Mouse (Mus musculus) testis, postnatal 14 days (tissue): ENCODE data around the gene Dazl.
A peak's percentile ranks its signal among the peaks of the same experiment; 100 is the strongest.
"Not testable (repeated sequence)": the region's sequence is repeated elsewhere in the genome, so short reads cannot be mapped to it uniquely, and the experiment has no call there.

Experiments
- DNase-seq: peaks from one replicate; pipeline ENCODE4 v3.0.0; 2021; ENCODE audit warnings: low spot score

Dazl gene

DNA sequence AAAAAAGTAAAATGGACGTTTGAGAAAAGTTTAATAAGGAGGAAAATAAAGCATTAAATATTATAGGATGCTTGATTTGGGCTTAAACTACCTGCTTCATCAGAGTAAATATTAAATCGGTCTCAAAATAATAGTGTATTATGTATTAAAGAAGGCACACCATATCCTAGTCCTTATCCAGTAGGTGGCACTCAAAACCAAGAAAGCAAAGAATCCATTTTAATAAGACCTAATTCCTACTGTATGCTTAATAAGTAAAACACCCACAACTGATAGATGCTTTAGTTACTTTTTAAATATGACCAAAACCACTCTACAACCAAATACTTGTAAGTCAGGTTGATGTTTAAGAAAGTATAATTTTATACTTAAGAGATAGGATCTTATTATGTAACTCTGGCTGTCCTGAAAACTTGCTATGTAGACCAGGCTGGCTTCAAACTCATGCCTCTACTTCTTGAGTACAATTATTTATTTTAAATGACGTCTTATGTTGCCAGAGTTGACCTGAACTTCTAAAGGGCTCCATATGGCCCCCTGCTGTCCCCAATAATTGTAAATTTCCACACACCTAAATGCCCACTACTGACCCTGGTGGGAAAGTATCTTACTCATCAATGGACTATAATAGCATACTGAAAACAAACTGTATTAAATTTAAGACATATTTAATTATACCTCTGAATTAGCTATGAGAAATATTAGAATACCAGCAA lies 1.8 kb downstream of the Dazl start:
- no peak for DNase-seq

DNA sequence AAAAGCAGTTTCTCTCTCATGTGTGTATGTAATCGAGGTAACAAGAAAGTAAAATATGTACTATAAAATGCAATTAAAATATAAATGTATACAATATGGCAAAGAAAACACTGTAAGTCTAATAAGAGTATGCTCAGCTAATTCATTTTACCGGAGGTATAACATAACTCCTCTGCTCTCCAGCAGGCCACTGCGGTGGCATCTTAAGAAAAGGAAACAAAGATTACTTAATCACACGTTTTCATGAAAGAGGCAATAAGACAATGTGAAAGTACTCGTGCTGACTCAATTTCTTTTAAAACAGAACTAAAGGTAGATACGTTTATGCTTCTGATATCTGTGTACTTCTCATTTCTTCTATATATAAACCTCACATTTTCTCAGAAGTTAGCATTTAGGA lies 8.6 kb downstream of the Dazl start:
- DNase-seq: no peak

DNA sequence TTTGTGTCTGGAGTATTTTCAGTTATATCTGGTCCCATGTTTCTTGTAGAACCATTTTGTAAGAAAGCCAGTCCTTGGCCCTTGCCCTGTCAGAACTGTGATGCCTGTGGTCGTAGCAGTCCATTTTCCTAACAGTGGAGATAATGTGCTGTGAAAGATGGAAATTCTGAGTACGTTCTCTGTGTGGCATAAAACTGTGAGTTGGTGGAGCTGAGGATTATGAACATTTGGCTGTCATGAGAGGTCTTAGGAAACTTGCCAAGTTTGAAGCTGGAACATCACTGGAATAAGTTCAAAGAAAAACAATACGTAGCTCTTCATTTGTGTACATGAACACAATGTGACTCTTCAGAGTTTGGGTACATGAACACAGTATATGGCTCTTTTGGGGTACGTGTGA lies 31.8 kb downstream of the Dazl start:
- not testable (repeated sequence) for DNase-seq

DNA sequence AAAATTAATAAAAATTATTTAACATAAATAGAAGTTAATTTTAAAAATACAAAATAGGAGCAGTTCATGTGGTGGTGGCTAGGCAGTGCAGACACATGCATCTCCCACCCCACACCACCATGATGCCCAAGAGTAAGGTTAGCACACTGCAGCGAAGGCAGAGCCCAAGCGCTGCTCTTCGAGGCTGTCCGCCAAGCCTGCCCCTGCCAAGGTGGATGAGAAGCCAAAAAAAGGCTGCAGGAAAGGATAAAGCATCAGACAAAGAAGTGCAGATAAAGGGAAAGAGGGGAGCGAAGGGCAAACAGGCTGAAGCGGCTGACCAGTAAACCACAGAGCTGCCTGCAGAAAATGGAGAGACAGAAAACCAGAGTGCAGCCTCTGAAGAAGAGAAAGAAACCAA lies 32.6 kb downstream of the Dazl start:
- DNase-seq: no peak

DNA sequence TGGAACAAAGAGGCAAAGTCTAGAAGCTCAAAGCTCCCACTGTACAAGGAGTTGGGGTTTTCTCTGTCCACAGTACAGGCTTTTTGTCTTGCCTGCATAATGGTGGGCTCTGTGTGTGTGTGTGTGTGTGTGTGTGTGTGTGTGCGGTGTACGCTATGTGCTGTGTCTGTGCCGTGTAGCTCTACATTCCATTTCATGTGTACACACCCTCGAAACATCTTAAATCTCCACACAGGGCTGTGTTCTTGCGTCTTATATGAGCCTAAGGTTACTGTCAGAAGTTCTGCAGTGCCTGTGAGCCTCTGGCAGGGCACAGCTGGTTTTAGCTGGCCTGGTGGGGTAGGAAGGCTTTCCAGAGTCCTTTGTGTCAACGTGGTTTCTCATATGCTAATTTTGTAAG lies 46.8 kb downstream of the Dazl start:
- DNase-seq: no peak

DNA sequence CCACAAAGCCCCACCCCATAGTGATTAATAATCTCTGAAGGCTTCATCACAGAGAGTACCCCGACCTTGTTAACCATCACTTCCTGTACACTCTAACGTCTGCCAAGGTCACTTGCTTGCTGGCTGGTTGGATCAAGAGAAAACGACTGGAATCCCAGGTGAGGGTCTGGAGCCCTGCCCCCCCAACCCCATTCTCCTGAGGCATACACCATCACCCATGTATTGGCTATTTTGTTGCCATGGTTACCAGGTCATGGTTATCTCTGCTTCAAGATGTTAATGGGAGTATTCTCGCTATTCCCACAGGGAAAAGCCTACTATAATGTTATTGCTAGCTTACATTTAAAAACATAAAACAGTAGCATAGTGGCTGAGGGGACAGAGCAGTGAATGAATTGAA lies 48.8 kb downstream of the Dazl start:
- DNase-seq: no peak

DNA sequence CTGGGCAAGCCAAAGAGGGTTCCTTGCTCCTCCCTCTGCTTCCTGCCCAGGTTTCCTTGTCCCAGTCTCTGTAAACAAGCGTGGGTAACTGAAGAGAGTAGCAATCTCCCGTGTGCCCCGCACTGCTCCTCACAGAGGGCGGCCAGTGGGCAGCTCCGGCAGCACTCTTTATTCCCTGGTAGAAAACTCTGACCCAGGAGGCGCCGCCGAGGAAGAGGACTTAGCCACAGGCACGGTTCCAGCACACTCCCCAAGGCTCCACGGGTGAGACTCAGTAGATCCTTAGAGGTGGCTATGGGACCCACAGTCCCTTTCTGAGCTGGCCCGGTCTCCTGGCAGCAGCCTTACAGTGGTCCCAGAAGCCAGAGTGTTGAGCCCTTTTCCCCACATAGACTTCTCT lies 50.1 kb downstream of the Dazl start:
- DNase-seq: no peak

DNA sequence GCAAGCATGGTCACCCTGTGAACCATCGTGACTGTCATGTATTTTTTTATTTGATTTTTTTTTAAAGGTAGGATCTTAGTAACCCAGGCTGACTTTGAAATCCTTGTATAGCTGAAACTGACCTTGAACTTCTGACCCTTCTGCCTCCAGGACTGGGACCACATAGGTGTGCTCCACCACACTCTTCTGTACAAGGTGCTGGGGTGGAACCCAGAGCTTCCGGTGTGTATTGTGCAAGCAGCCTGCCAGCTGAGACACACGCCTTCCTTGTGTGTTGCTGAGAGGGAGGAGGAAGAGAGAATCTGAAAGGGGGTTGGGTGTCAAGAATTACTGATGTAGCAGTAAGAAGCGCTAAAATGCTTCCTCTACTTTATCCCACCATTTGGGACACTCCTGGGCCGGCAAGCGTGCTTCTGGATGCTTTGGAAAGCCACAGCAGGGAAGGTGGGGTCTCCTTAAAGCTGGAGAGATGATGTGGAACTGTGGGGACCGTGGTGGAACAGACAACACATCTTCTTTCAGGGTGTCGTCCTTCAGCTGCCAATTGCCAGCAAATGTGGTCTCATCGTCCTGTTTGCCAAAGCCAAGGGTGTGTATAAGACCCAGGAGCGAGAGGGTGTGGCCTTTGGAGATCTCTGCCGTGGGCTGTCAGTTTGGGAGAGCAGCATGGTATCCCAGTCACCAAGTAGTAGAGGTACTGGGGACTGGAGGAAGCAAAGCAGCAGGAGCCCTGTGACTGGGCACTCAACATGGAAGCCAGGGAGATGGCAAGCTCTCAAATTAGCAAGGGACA lies 55.4 kb downstream of the Dazl start:
- DNase-seq: no peak

DNA sequence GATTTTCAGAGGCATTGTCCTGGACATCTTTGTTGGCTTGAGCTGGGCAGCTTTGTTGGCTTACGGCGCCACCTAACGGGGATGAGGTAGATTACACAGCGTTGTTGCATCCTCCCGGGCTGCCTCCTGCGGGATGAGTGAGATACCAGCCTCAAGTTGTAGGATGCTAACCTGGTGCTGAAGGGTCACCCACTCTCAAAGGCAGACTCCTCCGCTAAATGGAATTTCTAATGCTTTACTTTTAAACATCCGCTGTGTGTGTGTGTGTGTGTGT lies 56.1 kb downstream of the Dazl start:
- DNase-seq: peak; percentile 64

DNA sequence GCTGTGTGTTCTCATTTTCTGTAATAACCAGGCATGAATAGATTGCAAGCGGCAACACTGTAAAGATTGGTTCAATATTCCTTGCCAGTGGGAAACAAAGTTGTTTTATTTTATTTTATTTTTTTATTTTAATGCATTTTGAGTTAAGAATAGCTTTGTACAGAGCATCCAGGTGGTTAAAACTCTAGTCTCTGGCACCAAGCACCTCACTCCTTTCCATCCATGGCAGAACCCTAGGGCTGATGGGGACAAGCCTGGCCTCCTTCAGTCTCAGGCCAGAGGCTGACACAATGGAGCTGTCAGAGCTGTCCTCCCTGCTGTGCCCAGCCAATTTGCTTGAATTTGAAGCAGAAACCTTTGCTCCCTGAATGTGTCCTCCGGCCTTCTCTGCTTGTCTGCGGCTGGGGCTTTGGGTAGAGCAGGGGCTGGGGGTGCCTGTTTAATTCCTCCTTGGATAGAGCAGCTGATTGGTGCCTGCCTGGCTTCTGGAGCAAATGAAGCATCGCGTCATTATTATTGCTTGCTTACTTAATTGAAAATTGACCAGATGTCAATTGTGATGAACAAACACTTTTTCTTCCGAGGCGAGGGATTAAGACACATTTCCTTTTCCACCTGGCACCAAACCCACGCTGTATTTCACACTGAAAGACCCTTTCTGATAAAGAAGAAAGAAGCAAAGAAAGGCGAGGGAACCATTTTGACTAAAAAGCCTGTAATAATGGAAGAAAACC lies 56.6 kb downstream of the Dazl start:
- DNase-seq: no peak

DNA sequence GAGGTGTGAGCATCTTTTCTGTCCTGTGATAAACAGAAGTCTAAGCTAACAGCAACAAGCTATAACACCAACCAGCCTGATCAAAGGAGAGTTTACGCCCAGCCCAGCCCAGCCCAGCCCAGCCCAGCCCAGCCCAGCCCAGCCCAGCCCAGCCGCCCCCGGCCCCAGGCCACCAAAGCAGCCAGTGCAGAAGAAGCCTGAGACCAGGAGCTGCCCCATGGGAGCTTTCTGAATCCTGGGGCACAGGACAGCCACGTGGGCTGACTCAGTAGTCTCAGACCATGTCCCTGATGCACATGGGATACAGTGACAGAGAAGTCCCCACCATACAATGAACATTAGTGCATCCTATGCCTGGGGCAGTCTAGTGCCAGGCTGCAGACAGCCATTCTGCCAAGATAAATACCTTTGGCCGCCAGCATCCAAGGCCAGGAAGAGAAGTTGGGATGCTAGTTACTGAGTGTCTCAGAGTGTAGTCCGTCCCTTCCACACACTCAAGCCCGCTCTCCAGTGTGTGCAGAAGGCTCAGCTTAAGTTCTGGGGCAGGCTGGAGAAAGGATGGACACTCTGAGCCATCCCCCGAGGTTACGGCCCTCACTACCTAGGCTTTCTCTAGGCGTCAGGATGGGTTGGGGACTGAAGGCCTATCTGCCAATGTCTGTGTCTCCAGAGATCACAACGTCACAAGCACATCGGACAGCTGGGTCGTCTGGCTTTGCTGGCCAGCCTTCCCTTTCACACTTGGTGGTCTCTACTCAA lies 57.3 kb downstream of the Dazl start:
- no peak for DNase-seq

DNA sequence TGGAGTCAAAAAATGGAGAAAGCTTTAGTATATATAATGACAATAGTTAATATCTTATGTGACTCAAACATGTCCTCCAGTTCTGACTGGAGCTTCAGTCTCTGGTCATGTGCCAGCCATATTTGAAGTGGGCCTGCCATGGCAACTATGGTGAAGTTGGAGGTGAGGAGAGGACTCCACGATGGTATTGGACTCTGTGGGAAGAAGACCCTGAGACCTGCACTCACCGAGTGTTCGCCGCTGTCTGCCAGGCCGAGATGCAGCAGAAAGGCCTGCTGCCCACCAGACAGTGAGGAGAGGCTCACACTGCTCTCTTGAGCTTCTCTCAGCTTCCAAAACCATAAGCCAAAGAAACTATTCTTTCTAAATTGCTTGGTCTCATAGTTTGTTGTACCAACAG lies 59.5 kb downstream of the Dazl start:
- DNase-seq: no peak

DNA sequence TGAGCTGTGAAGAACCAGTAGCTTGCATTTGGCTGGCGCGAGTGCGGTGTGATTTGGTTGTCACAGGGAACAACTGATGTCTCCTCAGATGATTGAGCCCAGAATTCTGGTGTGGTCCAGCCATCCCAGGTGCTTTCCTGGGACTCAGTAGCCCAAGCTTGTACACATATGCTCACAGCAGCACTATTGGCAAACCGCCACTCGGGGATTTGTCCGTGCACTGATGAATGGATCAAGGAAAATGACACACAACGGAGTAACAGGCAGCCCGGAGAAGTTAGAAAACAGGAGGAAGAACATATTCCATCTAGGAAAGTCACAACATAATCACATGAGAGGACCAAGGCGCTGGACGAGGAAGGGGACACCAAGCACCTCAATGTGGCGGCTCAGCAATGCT lies 60.6 kb downstream of the Dazl start:
- DNase-seq: no peak

DNA sequence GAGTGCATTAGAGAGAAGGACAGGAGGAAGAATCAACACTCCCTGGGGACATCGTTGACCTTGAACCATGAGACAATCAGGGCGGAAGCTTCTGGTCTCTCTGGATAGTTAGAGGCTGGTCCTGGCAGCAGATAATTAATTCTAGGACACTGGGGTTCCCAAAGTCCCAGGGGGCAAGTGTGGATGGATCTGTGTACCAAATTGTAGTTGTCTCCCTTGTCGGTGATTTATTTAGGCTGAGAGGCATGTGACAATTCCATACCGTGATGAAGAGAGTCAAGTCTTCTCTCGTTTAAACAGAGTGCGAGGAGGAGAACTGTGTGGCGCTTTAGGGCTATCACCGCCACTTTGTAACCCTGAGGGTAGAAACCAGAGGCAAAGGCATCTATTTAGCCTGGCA lies 62.2 kb downstream of the Dazl start:
- DNase-seq: no peak

DNA sequence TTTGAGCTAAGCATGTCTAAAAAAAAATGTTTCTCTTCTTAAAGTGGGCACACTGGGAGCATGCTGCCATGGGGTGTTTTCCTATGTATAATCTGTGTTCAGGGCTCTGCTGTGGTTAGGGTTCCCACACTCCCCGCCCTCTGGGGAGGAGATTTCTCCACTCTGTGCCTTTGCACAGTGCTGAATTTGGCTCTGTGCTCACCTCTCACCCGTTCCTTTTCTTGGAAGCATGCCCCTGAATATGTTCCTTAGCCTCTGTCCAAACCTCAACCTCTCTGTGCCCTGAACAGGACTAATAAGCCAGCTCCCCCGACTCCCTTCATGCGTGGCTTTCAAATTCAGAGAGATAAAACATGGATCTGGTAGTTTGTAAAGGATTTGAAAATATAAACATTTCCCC lies 63.9 kb downstream of the Dazl start:
- peak; percentile 3 for DNase-seq
